Mouse (Mus musculus) spleen, postnatal 10 days (tissue): Measurements from ENCODE around the gene Gdap1l1.
A peak's percentile ranks its signal among the peaks of the same experiment; 100 is the strongest.

Experiments used
- DNase-seq, 2 experiments: peaks; one replicate each; pipeline ENCODE4 v3.0.0; 2021 to 2022; ENCODE audit warnings: low spot score in 2 of 2

Gdap1l1 gene

DNA sequence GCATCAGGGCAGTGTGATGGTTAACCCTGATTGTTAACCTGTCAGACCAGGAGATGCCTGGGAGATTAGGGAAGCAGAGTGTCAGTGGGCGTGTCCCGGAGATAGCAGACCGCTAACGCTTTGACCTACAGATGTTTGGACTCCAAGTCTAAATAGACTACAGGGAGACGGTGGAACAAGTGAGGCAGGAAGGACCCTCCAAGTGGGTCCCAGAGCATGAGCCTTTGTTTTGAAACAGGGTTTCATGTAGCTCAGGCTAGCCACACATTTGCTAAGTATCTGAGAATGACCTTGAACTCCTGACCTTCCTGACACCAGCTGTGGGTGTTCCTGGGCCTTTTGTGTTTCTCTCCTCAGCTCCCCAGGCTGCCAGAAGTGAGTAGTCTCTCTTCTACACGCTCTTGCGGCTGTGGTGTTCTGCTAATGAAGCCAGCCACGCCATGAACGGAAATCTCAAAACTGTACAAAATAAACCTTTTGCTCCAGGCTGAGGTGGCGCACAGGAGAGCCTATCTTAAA lies 25.0 kb downstream of the Gdap1l1 start:
- DNase-seq = no peak

DNA sequence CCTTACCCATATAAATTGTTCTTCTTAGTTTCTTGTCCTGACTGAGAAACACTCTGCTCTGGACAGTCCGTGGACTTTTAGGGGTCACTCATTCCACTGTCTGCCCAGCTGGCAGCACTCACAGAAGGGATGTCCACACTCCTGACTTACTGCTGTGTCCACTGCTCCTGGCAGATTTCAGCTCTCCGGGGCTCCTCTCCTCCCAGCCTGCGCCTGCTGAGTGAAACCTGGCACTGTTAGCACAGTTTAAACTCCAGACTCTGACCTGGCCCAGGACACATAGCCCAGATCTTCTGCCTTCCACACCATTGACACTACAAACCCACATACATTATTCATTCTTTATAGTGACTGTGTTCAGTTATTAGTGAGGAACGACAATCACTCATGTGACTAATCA lies 25.7 kb downstream of the Gdap1l1 start:
- no peak for DNase-seq

DNA sequence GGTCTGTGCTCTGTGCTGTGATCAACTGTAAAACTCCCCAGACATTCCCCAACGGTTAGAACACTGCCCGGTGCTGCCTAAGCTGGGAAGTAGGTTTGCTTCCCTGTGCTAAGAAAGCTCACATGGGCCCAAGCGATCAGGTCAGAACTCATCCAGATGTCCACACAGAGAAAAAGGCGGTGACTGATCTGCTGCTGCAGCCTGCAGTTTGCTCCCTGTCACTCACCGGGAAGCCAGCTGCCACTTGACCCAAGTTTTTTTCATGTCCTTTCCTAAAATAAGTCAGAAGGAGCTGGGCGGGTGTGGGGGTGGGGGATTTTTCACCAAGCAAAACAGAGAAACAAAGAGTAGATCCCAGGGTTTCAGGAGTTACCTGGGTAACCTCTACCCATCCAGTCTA lies 26.3 kb downstream of the Gdap1l1 start:
- no peak for DNase-seq

DNA sequence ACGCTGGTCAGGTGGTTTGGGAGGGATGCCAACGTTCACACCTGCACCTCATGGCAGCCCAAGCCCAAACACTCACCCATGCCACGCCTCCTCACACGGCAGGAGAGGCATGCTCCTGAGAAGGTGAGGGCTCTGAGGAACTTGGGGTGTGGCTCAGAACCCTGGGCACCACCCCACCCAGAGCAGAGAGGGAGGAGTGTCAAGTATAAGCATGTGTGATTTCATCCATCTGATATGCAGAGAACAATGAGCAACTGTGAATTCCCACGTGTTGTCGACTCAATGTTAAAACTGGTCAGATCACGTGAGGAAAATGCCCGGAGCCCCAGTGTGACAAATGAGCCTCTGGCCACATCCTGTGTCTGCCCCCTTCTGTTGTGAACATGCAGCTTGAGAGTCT lies 28.5 kb downstream of the Gdap1l1 start:
- DNase-seq = no peak

DNA sequence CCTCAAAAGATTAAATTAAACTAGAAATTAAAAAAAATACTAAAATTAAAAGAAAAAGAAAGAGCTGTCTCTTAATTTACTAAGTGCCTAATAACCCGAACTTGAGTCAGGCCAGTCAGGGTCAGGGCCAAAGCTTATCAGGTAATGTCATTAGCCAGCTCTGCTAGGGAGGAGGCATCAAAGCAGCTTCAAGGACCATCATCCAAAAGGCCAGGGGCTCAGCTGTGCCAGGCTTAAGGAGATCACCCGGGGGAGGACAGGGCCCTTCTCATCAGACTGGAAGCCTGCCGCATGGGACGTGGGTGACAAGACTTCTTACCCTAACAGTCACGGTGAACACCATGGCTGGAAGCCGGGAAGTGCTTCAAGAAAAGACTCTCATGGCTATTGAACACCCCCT lies 29.3 kb downstream of the Gdap1l1 start:
- DNase-seq = no peak

DNA sequence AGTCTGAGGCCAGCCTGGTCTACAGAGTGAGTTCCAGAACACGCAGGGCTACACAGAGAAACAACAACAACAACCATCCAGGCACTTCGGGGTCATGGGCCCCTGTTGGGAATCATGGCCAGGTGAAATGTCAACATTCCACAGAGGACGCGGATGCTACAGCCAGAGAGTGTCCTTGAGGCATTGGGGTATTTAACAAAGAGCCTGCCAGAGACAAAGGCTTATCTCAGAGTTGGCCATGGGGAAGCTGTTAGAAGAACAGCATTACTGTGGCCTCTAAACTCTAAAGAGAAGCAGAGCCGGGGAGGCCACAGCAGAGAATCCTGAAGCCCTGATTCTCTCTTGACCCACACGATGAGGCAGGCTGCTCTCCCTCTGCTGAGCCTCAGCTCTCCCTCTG lies 30.6 kb downstream of the Gdap1l1 start:
- DNase-seq = no peak

DNA sequence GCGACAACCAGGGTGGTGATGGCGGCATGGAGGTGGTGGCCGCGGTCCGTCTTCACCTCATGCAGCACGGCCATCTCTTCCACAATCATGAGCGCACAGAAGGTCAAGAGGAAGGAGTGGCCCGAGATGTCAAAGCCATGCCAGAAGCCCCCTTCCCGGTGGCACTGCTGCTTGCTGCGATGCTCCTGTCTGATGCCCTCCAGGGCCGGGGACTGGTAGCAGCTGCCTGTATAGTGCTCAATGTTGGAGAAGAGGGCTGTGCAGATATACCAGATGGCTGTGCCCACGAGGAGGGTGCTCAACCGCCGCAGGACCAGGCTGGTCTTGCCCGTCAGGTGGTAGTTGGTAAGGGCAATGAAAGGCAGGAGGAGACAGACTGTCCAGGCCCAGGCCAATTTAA lies 31.4 kb downstream of the Gdap1l1 start:
- no peak for DNase-seq

DNA sequence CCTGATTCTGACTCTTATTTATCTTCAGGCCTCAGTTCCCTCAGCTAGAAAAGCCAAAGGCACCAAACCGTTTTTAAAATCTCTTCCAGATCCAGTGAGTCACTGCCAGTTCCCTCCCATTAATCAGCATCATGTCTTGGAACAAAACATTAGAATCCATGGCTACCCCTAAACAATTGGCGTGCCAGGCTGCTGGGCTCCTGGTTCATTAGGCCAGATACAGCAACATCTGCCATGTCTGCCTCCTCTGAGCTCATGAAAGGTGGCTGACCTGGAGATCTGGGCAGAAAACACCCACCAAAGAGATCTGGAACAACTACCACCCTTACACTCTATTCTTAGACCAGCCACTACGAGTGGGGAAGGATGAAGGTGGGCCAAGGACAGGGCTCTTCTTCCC lies 32.9 kb downstream of the Gdap1l1 start:
- no peak for DNase-seq

DNA sequence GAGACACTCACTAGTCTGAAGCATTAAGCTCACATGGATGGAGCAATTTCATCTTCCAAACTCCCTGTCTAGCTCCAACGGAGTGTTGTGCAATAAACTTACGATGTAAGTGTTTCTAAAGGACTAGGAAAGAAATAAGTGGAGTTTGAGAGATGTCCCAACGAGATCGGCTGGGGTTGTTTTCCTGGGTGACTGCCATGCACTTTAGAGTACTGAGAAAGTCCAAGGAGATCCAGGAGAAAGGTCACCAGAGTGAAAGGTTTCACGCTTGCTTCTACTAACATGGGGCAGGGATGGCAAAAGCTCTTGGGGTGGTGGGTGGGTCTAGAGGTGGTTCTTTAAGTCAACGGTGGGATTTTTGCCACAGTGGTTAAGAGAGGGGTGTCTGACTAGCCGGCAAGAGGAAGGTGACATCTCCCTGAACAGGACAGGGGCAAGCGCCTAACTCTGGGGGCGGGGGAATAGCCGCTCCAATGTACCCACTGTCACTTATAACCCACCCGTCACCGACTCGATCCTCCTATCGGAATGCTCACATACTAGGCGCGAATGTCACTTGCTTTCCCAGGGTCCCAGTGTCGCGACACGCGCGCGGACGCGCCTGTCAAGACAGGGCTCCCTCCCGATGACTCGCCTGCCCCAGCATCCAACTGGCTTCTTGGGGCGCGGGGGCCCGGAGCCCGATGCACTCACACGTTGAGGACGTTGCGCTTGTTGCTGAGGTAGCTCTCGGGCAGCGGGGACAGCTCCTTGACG lies 33.6 kb downstream of the Gdap1l1 start:
- no peak for DNase-seq

DNA sequence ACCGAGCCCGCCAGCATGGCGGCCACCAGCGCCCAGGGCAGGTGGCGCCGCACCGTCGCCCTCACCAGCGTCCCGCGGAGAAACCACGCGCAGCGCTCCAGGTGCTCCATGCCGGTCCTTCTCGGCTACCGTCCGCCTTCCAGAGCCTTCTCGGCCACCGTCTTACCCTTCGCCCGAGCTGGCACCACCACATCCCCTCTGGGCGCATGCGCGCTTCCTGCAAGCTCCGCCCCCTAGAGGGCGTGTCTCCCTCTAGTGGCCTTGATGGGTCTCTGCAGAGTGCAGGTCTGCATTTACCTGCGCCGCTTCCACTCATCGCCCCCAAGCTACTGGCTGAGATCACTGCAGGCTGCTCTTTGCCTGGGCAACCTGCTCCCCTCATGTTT lies 34.2 kb downstream of the Gdap1l1 start, which contains the start of gene Fitm2:
Gene Fitm2 (minus strand): TSS at position 164 of the 386 bp plus-strand sequence.
- peak; percentile 92 to 95 for DNase-seq

DNA sequence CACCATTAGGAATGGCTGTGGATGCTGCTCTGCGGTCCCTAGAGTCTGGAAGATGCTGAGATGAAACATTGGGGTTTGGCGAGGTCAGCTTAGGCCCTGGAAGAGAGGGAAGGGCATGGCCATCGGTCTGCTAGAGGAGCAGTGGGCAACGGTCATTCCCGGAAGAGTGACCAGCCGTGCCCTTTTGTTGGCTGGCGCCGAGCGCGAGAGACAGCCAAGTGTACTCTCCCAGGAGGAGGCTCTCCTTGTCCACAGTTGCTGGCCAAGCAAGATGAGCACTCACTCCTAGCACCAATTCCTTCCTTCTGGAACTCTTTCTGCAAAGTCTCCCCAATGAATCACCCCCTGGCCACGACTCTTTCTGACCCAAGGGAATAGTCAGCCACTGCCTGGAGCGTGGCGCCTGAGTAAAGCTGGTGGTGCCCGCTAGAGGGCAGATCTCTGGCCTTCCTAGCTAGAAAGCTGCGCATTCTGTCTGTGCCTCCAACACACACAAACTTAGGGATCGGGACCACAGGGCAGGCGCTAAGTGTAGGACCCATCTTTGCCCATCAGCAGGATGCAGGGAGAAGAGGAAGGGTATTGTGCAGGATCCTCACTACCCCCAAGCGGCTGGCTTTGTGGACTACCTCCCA lies 42.0 kb downstream of the Gdap1l1 start:
- no peak for DNase-seq

DNA sequence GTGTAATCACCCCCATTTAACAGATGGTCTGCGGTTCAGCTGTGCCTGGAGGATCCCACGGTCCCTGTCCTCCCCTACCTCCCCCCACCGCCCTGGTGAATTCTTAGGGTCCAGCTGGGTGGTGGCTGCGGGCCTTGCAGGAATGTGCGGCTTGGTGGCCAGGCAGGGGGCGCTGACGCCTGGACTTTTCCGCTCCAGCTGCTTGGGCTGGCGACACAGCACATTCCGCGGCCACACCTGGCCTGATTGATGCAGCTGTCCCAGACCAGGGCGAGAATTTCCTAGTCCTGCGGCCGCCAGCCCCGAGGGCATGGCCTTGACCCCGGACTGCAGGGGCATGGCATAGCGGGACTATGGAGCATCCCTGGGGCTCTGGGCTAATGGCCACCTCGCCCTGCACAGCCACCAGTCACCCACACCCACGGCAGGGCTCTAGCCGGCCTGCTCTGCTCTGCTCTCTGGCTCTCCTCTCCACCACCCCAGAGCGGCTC lies 43.3 kb downstream of the Gdap1l1 start:
- no peak for DNase-seq

DNA sequence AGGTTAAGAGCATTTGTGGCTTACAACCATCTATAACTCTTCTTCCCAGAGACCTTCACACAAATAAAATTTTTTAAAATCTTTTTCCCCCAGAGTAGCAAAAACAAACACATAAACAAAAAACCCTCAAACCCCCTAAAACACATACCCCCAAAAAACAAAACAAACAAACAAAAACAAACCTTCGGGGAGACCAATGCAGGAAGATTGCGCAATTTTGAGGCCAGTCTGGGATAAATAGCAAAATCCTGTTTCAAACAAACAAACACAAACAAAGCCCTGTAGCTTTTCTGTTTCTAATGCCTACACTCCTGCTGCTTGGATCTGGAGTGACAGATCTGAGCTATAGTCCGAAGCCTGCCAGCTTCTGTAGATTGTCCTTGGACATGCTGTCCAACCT lies 49.1 kb downstream of the Gdap1l1 start:
- DNase-seq = no peak

DNA sequence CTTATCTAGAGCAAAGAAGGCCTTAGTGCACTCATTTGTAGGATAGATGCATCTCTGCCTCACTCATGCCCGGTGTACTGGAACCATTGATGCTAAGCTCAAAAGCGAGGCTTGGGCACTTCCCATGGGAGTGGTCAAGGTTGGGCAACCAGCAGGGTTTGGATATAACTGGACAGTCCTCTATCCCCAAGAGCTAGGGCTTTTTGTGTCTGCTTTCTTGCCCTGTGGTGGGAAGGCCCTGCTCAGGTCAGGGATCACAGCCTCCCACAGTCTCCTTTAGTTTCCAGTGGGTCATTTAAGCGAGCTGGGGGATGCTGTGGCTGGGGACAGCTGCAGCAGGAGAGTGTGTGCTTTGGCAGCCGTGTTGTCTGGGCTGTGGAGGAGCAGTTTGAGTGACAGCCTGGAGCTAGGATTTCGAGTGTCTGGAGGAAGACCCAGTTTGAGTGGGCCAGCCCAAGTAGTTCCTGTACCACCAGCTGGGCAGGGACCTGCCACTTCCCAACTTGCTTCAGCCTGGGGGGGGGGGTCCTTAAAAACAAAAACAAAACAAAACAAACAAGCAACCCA lies 51.5 kb downstream of the Gdap1l1 start:
- DNase-seq = no peak

DNA sequence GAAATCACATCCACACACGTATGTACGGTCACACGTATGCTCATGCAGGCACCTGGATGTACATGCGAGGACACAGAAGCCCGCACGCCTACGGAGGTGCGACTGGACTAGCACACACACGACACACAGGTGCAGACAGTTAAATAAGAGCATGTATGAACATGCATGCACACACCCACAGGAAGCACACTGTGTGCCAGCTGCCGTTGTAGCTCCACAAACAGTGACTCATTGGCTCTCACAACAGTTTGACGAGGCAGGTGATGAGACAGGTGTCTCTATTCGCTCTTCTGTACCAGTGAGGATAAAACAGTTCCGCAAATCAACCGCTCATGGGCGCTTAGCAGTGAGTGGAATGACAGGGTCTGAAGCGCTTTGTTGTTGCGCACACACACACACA lies 52.4 kb downstream of the Gdap1l1 start:
- DNase-seq = no peak

DNA sequence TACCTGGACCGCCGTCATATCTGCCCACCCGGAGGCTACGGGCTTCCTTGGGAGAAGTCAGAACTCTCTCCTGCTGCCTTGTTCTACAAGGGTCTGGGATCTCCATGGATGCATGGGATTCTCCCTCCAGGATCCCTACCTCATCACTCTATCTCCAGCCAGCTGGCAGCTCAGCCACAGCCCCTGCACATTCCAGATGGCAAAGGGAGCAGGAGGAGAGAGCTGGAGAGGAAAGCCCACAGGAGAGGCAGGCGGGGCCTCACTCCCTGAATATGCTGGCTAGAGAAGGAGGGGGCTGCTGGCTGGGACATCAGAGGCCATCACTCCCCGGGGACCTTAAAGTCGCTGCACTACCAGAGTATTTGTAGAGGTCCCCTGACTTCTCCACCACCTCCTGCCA lies 53.1 kb downstream of the Gdap1l1 start:
- no peak for DNase-seq

DNA sequence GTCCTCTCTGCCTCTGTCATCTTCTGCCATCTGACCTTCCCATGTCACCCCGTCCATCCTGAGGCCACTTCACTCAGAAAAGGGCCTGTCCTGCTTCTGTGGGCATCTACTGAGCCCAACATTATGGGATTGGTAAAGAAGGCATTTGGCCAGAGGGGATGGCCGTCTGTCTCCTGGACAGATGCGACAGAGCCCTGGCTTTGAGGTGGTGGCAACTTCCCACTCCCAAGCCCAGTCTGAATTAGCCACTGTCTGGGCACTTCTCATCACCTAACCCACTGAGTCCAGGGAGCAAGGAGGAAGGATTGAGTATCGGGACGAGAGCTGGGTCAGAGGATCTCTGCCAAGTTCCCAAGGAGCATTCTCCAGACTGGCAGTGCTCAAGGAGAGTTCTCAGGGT lies 53.7 kb downstream of the Gdap1l1 start, which contains the start of gene R3hdml:
Gene R3hdml (plus strand): TSS at position 301 of the 400 bp plus-strand sequence.
- no peak for DNase-seq

DNA sequence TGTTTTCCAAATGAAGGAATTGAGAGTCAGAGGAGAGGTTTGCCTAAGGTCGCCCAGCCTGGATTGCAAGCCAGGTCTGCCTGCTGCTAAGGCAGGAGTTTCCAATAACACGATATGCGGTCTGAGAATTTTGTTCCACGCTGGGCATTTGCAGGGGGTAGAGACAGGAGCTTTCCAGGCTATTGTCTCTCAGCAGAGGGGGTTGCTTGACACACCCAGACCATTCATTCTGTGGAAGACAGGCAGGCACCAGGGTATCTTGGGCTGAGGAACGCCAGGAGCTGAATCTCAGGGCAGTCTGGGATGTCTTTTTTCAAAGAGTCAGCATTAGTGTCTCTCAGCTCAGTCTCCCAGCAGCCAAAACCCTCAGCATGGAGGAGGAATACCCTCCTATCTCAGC lies 54.8 kb downstream of the Gdap1l1 start:
- no peak for DNase-seq

DNA sequence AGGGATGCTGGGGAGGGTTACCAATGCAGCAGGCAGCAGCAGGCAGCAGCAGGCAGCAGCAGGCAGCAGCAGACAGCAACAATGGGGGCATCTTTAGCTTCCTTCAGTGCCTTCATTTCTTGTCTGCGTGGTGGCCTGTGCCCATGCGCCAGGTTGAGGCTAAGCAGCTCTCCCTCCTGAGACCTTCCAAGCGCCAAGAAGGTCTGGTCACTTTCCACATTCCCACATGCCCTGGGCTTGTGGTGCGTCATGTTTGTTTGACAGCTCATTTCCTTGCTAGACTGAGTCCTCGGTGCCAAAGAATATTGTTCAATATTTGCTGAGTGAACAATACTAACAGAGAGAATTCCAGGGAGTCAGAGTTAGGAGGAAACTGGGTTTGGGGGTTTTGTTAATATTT lies 55.7 kb downstream of the Gdap1l1 start:
- DNase-seq = no peak

DNA sequence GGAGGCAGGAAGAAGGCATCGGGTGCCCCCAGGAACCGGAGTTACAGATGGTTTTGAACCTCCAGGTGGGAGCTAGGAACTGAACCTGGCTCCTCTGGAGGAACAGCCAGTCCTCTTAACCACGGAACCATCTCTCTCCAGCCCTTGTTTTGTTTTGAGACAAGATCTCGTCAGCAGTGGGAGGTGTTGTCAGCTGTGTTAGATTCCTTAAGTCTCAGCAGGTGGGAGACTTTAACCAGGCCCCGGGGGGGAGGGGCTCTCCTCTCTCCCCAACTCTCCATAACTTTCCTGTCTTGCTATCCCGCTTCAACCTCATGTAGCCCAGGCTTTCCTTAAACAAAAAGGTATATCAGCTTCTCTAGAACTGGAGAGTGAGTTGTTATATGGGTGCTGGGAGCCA lies 56.2 kb downstream of the Gdap1l1 start:
- DNase-seq = no peak

DNA sequence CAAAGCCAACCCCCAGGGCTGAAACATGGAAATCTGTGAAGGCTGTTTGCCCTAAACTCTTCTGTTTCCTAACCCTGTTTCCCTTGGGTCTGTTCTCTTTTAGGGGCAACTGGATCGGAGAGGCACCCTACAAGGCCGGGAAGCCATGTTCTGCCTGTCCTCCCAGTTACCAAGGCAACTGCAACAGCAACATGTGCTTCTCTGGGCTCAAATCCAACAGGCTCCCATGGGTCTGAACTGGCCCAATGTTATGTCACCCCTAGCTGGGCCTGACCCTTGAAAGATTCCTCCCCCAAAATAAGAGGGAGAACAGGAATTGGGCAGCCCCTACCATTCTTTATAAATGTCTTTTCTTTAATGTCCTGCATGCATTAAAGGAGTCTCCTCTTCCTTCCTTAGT lies 63.9 kb downstream of the Gdap1l1 start:
- DNase-seq = no peak

DNA sequence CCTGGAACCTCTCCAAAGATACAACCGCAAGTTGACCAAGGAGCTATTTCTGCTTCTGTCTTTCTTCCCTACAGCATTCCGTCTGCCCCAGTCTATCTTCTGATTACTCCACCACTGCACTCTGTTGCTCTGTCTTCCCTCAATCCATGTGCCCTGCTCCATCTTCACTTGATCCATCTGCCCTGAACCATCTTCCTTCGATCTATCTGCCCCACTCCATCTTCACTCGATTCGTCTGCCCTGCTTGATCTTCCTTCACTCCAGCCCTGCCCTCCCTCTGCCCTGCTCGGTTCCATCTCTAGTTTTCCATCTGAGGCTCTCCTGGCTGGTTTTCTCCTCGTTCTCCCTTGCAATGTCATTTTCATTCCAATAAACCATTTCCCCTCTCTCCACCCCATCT lies 64.9 kb downstream of the Gdap1l1 start:
- no peak for DNase-seq
